Mouse (Mus musculus) cerebellum, adult 2 months (tissue): ENCODE measurements at regions not wholly inside any gene's neighbourhood (a gene's known extent, or its start where the extent isn't known, plus 50 kb on each side); places are given as distances from the start of the nearest gene placed in this dataset.
"Not testable (repeated sequence)": the region's sequence is repeated elsewhere in the genome, so short reads cannot be mapped to it uniquely, and the experiment has no call there.

Experiments
- CTCF ChIP-seq: fragments of 200-500 bp; IDR thresholded peaks from 2 replicates; pipeline ENCODE4 v1.5.1; 2011; ENCODE audit warnings: low read depth, mild to moderate bottlenecking, control low read depth, low read length, moderate library complexity, borderline replicate concordance; ENCODE audit not compliant: insufficient read depth
- POLR2A ChIP-seq: fragments of 200-500 bp; IDR thresholded peaks from 2 replicates; pipeline ENCODE4 v1.6.1; 2011; ENCODE audit warnings: low read length, control low read depth, borderline replicate concordance; ENCODE audit not compliant: insufficient read depth

- not testable (repeated sequence) for TF ChIP-seq POLR2A, CTCF
Observed at GRCm38 (mm10) chr17:6538723-6539122, 62.7 kb upstream of the Dynlt1c start.
